Mouse (Mus musculus): ENCODE measurements around the gene Scai. TPM values are rescaled to one million over a fixed set of nuclear protein-coding genes. Genes with fewer than 3 reads are reported as not detected.

Gene Scai
- polyA plus RNA-seq, 1 experiment from 2014 or later, result 14.4 TPM

DNA sequence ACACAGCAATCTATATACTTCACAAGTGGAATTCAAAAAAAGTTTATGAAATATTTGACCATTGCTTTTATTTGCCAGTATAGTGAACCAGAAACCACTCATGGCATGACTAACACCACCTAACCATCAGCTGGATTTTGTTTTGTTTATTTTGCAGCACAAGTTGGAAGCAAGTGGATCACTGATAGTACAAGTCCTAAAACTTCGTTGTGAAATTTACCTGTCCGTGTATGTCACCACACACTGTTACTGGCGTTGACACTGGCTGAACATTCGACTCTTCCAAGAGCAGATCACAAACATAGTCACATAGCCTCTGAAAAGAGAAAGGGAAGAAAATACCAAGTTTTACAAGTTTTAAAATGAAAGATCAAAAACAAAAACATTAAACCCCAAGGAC, 20.2 kb upstream of the Scai start:
- ATAC-seq (ENCODE audit: low FRiP score), result no peak
- WGBS, result 93% methylated on average over 4 of the region's 4 CpGs
- no peak overlapping the region for H3K4me3 ChIP-seq (ENCODE audit: low read depth, low read length)

GRCm38 (mm10) chr2:39203359-39203758, 12.8 kb upstream of the Scai start:
- no peaks in the 10 kb centered on the region for H3K9me3 ChIP-seq (ENCODE audit: control insufficient read depth, low read length)
- H3K36me3 ChIP-seq (ENCODE audit: control insufficient read depth, insufficient read depth, low read length), result no peaks in the 10 kb centered on the region
- no peak overlapping the region for H3K4me2 ChIP-seq (replicated peaks; ENCODE audit: low read depth, low read length)
- no peak overlapping the region for H3K4me3 ChIP-seq (ENCODE audit: low read depth, low read length)
- no peaks in the 10 kb centered on the region for H3K27me3 ChIP-seq (ENCODE audit: control insufficient read depth, insufficient read depth, low read length)
- DNase-seq (ENCODE audit: low spot score) (no peak), ATAC-seq (ENCODE audit: low FRiP score) (no peak)
- no peak overlapping the region for H3K27ac ChIP-seq (ENCODE audit: low read depth, low read length)
- no peak overlapping the region for H3K9ac ChIP-seq (ENCODE audit: low read depth, low read length)
- no peaks in the 10 kb centered on the region for H3K4me1 ChIP-seq (replicated peaks; ENCODE audit: control insufficient read depth, insufficient read depth, low read length)
- 95% methylated on average over 2 of the region's 2 CpGs for WGBS

More for the DNA sequence above, 20.2 kb upstream of the Scai start:
- no peak overlapping the region for H3K4me2 ChIP-seq (replicated peaks; ENCODE audit: low read depth, low read length)
- no peaks in the 10 kb centered on the region for H3K4me1 ChIP-seq (replicated peaks; ENCODE audit: control insufficient read depth, insufficient read depth, low read length)
- no peaks in the 10 kb centered on the region for H3K9me3 ChIP-seq (ENCODE audit: control insufficient read depth, low read length)
- H3K36me3 ChIP-seq (ENCODE audit: control insufficient read depth, insufficient read depth, low read length), result no peaks in the 10 kb centered on the region
- H3K9ac ChIP-seq (ENCODE audit: low read depth, low read length), result no peak overlapping the region
- H3K27me3 ChIP-seq (ENCODE audit: control insufficient read depth, insufficient read depth, low read length), result no peaks in the 10 kb centered on the region
- no peak overlapping the region for H3K27ac ChIP-seq (ENCODE audit: low read depth, low read length)
- no peak for DNase-seq (ENCODE audit: low spot score)

- Histone ChIP-seq H3K27ac (ENCODE audit: low read depth, low read length) (no peak overlapping the region), H3K27me3 (ENCODE audit: control insufficient read depth, insufficient read depth, low read length) (no peaks in the 10 kb centered on the region), H3K9me3 (ENCODE audit: control insufficient read depth, low read length) (no peaks in the 10 kb centered on the region), H3K9ac (ENCODE audit: low read depth, low read length) (no peak overlapping the region), H3K36me3 (ENCODE audit: control insufficient read depth, insufficient read depth, low read length) (no peaks in the 10 kb centered on the region), H3K4me2 (replicated peaks; ENCODE audit: low read depth, low read length) (no peak overlapping the region), H3K4me1 (replicated peaks; ENCODE audit: control insufficient read depth, insufficient read depth, low read length) (no peaks in the 10 kb centered on the region), H3K4me3 (ENCODE audit: low read depth, low read length) (no peak overlapping the region)
- WGBS, result 91% methylated on average over 2 of the region's 2 CpGs
- no peak for ATAC-seq (ENCODE audit: low FRiP score)
- no peak for DNase-seq (ENCODE audit: low spot score)
Observed at GRCm38 (mm10) chr2:39194809-39195208, 4.3 kb upstream of the Scai start.

GRCm38 (mm10) chr2:39189961-39190560, 473 bp downstream of the Scai start:
- Histone ChIP-seq H3K27me3 (ENCODE audit: control insufficient read depth, insufficient read depth, low read length) (no peaks in the 10 kb centered on the region), H3K4me2 (replicated peaks; ENCODE audit: low read depth, low read length) (peak overlapping the region; percentile 74), H3K4me1 (replicated peaks; ENCODE audit: control insufficient read depth, insufficient read depth, low read length) (no peaks in the 10 kb centered on the region), H3K9ac (ENCODE audit: low read depth, low read length) (peak overlapping the region; percentile 95), H3K9me3 (ENCODE audit: control insufficient read depth, low read length) (no peaks in the 10 kb centered on the region), H3K4me3 (ENCODE audit: low read depth, low read length) (peak overlapping the region; percentile 87), H3K27ac (ENCODE audit: low read depth, low read length) (peak overlapping the region; percentile 97), H3K36me3 (ENCODE audit: control insufficient read depth, insufficient read depth, low read length) (no peaks in the 10 kb centered on the region)
- WGBS, result under 1% methylated on average over 33 of the region's 39 CpGs
- ATAC-seq (ENCODE audit: low FRiP score) (peak; percentile 93), DNase-seq (ENCODE audit: low spot score) (no peak)

- DNase-seq (ENCODE audit: low spot score), result no peak
- Histone ChIP-seq H3K4me3 (ENCODE audit: low read depth, low read length) (no peak overlapping the region), H3K9ac (ENCODE audit: low read depth, low read length) (no peak overlapping the region), H3K9me3 (ENCODE audit: control insufficient read depth, low read length) (no peaks in the 10 kb centered on the region), H3K36me3 (ENCODE audit: control insufficient read depth, insufficient read depth, low read length) (no peaks in the 10 kb centered on the region), H3K4me1 (replicated peaks; ENCODE audit: control insufficient read depth, insufficient read depth, low read length) (no peaks in the 10 kb centered on the region), H3K27me3 (ENCODE audit: control insufficient read depth, insufficient read depth, low read length) (no peaks in the 10 kb centered on the region), H3K27ac (ENCODE audit: low read depth, low read length) (no peak overlapping the region), H3K4me2 (replicated peaks; ENCODE audit: low read depth, low read length) (no peak overlapping the region)
- WGBS, result 81% methylated on average over 3 of the region's 3 CpGs
- ATAC-seq (ENCODE audit: low FRiP score), result no peak
Observed at GRCm38 (mm10) chr2:39185942-39186341, 4.6 kb downstream of the Scai start.

DNA sequence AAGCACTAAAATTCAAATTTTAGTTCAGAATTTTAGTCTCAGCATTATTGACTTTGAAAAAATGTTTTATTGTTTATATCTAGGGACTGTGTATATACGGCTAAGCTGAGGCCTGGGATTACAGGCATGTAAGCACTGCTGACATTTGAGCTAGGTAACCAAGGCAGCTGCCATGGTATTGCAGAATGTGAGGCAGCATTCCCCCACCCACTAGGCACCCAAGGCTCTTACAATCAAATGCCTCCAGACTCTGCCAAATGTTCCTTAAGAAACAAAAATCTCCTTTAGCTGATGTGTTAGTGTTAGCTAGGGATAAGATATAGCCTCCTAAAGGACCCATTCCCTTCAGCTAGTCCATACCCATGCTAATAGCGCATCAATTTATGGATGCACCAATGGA, 6.9 kb downstream of the Scai start:
- no peak overlapping the region for H3K4me2 ChIP-seq (replicated peaks; ENCODE audit: low read depth, low read length)
- no peak for ATAC-seq (ENCODE audit: low FRiP score)
- DNase-seq (ENCODE audit: low spot score), result no peak
- no peak overlapping the region for H3K27ac ChIP-seq (ENCODE audit: low read depth, low read length)
- no peak overlapping the region for H3K4me3 ChIP-seq (ENCODE audit: low read depth, low read length)
- no peak overlapping the region for H3K9ac ChIP-seq (ENCODE audit: low read depth, low read length)
- H3K9me3 ChIP-seq (ENCODE audit: control insufficient read depth, low read length), result no peaks in the 10 kb centered on the region
- H3K4me1 ChIP-seq (replicated peaks; ENCODE audit: control insufficient read depth, insufficient read depth, low read length), result no peaks in the 10 kb centered on the region
- 95% methylated on average over 2 of the region's 2 CpGs for WGBS
- H3K36me3 ChIP-seq (ENCODE audit: control insufficient read depth, insufficient read depth, low read length), result no peaks in the 10 kb centered on the region
- no peaks in the 10 kb centered on the region for H3K27me3 ChIP-seq (ENCODE audit: control insufficient read depth, insufficient read depth, low read length)

DNA sequence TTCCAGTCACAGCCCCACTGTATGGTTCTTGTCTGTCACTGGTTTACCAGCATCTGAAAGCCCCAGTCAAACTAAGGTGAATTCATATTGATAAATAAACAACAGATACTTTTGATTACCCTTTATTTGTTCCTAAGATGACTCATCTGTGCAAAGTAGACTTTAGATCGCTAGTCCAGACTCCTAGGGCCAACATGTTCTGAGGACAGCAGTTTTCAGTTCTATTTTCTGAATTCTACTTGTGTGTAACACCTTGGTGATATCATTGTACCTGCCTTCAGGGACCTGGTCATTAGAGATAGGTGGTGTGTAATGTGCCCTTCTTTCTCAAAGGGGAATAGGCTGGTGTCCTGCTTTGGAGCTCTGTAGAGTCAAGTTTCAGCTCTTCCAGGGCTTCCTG, 29.5 kb downstream of the Scai start:
- Histone ChIP-seq H3K27me3 (ENCODE audit: control insufficient read depth, insufficient read depth, low read length) (no peaks in the 10 kb centered on the region), H3K4me1 (replicated peaks; ENCODE audit: control insufficient read depth, insufficient read depth, low read length) (no peaks in the 10 kb centered on the region), H3K27ac (ENCODE audit: low read depth, low read length) (no peak overlapping the region), H3K36me3 (ENCODE audit: control insufficient read depth, insufficient read depth, low read length) (no peaks in the 10 kb centered on the region), H3K4me2 (replicated peaks; ENCODE audit: low read depth, low read length) (no peak overlapping the region), H3K9me3 (ENCODE audit: control insufficient read depth, low read length) (no peaks in the 10 kb centered on the region), H3K9ac (ENCODE audit: low read depth, low read length) (no peak overlapping the region), H3K4me3 (ENCODE audit: low read depth, low read length) (no peak overlapping the region)
- no peak for ATAC-seq (ENCODE audit: low FRiP score)
- no peak for DNase-seq (ENCODE audit: low spot score)
- 92% methylated on average over 1 of the region's 1 CpGs for WGBS

DNA sequence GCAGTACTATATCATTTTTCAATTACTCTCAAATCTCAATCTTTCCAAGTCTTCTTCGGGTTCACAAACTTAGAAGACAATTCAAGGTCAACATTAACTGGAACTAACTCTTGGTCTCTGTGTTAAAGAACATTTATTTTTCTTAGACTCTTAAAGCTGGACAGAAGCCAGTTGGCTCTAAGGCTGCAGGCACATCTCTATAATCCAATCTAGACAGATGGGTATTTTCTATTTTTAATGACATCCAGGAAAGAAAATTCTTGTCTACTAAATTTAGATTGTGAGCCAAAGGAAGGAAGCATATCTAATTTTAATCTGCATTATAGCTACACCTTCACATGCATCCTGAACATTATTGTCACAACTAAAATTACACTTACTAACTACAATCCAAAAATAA, 32.6 kb downstream of the Scai start:
- ATAC-seq (ENCODE audit: low FRiP score), result no peak
- no peaks in the 10 kb centered on the region for H3K27me3 ChIP-seq (ENCODE audit: control insufficient read depth, insufficient read depth, low read length)
- WGBS, result 86% methylated on average over 1 of the region's 1 CpGs
- no peaks in the 10 kb centered on the region for H3K4me1 ChIP-seq (replicated peaks; ENCODE audit: control insufficient read depth, insufficient read depth, low read length)
- H3K9me3 ChIP-seq (ENCODE audit: control insufficient read depth, low read length), result no peaks in the 10 kb centered on the region
- no peaks in the 10 kb centered on the region for H3K36me3 ChIP-seq (ENCODE audit: control insufficient read depth, insufficient read depth, low read length)
- no peak overlapping the region for H3K9ac ChIP-seq (ENCODE audit: low read depth, low read length)
- no peak overlapping the region for H3K27ac ChIP-seq (ENCODE audit: low read depth, low read length)
- H3K4me2 ChIP-seq (replicated peaks; ENCODE audit: low read depth, low read length), result no peak overlapping the region
- no peak overlapping the region for H3K4me3 ChIP-seq (ENCODE audit: low read depth, low read length)
- no peak for DNase-seq (ENCODE audit: low spot score)

DNA sequence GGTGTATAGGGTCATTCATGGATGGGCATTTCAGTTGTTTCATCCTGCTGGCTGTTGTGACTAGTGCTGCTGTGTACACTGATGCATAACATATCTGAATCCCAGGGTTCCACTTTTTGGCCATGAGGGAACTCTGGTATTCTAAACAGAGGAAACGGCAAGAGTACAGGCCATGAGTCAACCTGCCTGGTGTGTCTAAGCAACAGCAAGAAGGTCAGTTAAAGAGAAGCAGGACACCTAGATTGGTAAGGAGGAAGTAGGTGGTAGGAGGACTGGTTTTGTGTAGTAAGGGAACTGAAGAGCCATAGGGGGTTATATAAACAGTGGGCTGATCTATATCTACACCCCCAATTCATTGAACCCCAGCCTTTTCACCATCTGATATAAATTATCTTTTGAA, 33.7 kb downstream of the Scai start:
- Histone ChIP-seq H3K9me3 (ENCODE audit: control insufficient read depth, low read length) (no peaks in the 10 kb centered on the region), H3K36me3 (ENCODE audit: control insufficient read depth, insufficient read depth, low read length) (no peaks in the 10 kb centered on the region), H3K27me3 (ENCODE audit: control insufficient read depth, insufficient read depth, low read length) (no peaks in the 10 kb centered on the region), H3K27ac (ENCODE audit: low read depth, low read length) (no peak overlapping the region), H3K4me3 (ENCODE audit: low read depth, low read length) (no peak overlapping the region), H3K4me1 (replicated peaks; ENCODE audit: control insufficient read depth, insufficient read depth, low read length) (no peaks in the 10 kb centered on the region), H3K9ac (ENCODE audit: low read depth, low read length) (no peak overlapping the region), H3K4me2 (replicated peaks; ENCODE audit: low read depth, low read length) (no peak overlapping the region)
- 91% methylated on average over 1 of the region's 1 CpGs for WGBS
- no peak for DNase-seq (ENCODE audit: low spot score)
- no peak for ATAC-seq (ENCODE audit: low FRiP score)
